Mouse (Mus musculus) effector memory CD4-positive, alpha-beta T cell, adult 5 months (primary cell): ENCODE data around the gene Olfr773. TPM values are rescaled to one million over a fixed set of nuclear protein-coding genes. Genes with fewer than 3 reads are reported as not detected.

Experiments used
- polyA plus RNA-seq: library from polyadenylated mRNA; unstranded; fragments of 100-300 nt; shearing (Covaris generic); gene quantifications from one replicate; pipeline ENCODE4 v1.2.1, GENCODE M21; 2017

Olfr773 gene
- polyA plus RNA-seq: not detected

GRCm38 (mm10) chr10:129187319-129187718, at the start of gene Olfr773:
Gene Olfr773 (minus strand): TSS chr10:129187419.

DNA sequence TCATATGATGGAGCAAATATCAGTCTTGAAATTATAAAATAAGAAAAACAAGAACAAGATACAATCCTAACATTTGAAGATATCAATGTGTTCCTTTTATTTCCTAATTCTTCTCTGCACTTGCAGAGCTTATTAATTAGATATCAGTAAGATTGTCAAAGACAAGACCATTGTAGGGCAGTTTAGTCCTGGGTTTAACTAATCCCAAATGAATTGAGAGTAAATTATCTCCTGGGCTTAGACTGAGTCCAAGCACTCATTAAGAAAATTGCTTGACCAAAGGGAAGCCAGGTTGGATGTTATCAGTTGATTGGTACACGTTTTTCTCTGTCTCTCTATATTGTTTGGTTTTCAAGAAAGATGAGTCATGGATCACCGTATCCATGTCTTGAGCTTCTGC, 48.7 kb upstream of the Olfr773 start, which contains the start of gene Olfr774:
Gene Olfr774, plus strand, starts transcription at position 301 of the 400 bp plus-strand sequence.

GRCm38 (mm10) chr10:129177821-129178220, 9.4 kb downstream of the Olfr773 start, which contains the start of gene Olfr772:
Gene Olfr772 (minus strand): TSS chr10:129177921.

GRCm38 (mm10) chr10:129164651-129165050, 22.6 kb downstream of the Olfr773 start, which contains the start of gene Olfr771:
Gene Olfr771 (minus strand): TSS chr10:129164751.

DNA sequence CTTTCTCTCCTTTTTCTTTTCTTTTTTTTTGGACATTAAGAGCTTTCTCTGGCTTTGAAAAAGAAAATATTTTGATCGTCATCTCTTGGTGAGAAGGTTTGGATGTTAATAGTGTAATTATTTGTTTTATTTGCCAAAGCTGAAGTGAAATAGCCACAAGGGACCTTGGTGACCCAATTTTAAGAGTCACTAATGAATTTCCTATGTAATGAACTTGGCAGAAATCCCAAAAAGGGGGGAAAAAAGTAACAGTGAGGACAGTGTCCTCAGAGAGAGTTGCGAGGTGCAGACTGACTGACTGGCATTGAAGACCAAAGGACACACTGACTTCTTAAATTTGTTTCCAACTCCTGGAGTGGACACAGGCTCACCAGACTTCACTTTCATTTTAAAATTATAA, 48.3 kb downstream of the Olfr773 start, which contains the start of gene Olfr770:
Gene Olfr770, minus strand, starts transcription at position 101 of the 400 bp plus-strand sequence.

Other genes with a start within 250 kb of the Olfr773 start
- not detected for gene Mettl7b, start 226.4 kb downstream of the Olfr773 start, polyA plus RNA-seq
- gene Olfr9, start 198.0 kb downstream of the Olfr773 start, polyA plus RNA-seq: 0.20 TPM
- gene Olfr763, start 176.6 kb downstream of the Olfr773 start, polyA plus RNA-seq: not detected
- gene Olfr764-ps1, start 147.5 kb downstream of the Olfr773 start, polyA plus RNA-seq: not detected
- gene Olfr765, start 137.4 kb downstream of the Olfr773 start, polyA plus RNA-seq: not detected
- not detected for gene Olfr766-ps1, start 118.4 kb downstream of the Olfr773 start, polyA plus RNA-seq
- not detected for gene Olfr767, start 104.5 kb downstream of the Olfr773 start, polyA plus RNA-seq
- not detected for gene Olfr768, start 88.0 kb downstream of the Olfr773 start, polyA plus RNA-seq
- gene Olfr769, start 69.6 kb downstream of the Olfr773 start, polyA plus RNA-seq: not detected
- not detected for gene Olfr770, start 48.4 kb downstream of the Olfr773 start, polyA plus RNA-seq
- gene Olfr771, start 22.7 kb downstream of the Olfr773 start, polyA plus RNA-seq: not detected
- gene Olfr772, start 9.5 kb downstream of the Olfr773 start, polyA plus RNA-seq: not detected
- not detected for gene Olfr774, start 48.8 kb upstream of the Olfr773 start, polyA plus RNA-seq
- not detected for gene Olfr775, start 61.0 kb upstream of the Olfr773 start, polyA plus RNA-seq
- not detected for gene Olfr776, start 71.7 kb upstream of the Olfr773 start, polyA plus RNA-seq
- not detected for gene Olfr777, start 84.1 kb upstream of the Olfr773 start, polyA plus RNA-seq
- not detected for gene Olfr780, start 130.7 kb upstream of the Olfr773 start, polyA plus RNA-seq
- not detected for gene Olfr781, start 141.4 kb upstream of the Olfr773 start, polyA plus RNA-seq
- gene Olfr782, start 161.4 kb upstream of the Olfr773 start, polyA plus RNA-seq: not detected
- not detected for gene Olfr784, start 196.7 kb upstream of the Olfr773 start, polyA plus RNA-seq
- gene Olfr785, start 218.0 kb upstream of the Olfr773 start, polyA plus RNA-seq: not detected
- not detected for gene Olfr786, start 239.9 kb upstream of the Olfr773 start, polyA plus RNA-seq